Mouse (Mus musculus) gastrocnemius, adult 18-20 months (tissue): ENCODE measurements at regions not wholly inside any gene's neighbourhood (a gene's known extent, or its start where the extent isn't known, plus 50 kb on each side); places are given as distances from the start of the nearest gene placed in this dataset.

Source experiments
- DNase-seq: peaks from one replicate; pipeline ENCODE4 v3.0.0; 2021; ENCODE audit warnings: low spot score

DNA sequence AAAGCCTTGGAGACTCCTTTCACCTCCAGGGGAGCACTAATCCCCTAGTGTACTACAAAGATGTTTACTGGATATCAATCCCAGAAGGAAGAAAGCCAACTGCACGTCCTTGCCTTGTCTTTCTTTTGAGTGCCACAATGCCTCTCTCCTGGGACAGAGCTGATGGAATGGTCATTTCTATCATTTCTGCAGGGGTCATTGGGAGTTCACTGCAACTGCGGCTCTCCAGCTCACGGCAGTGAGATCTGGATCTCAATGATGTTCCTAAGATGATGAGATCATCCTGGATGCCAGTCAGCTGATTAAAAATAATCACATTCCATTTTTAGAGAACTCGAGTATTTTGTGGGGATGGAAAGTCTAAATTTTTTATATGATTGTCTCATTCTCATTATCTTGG lies 341.1 kb downstream of the Lpin1 start:
- DNase-seq, result no peak

DNA sequence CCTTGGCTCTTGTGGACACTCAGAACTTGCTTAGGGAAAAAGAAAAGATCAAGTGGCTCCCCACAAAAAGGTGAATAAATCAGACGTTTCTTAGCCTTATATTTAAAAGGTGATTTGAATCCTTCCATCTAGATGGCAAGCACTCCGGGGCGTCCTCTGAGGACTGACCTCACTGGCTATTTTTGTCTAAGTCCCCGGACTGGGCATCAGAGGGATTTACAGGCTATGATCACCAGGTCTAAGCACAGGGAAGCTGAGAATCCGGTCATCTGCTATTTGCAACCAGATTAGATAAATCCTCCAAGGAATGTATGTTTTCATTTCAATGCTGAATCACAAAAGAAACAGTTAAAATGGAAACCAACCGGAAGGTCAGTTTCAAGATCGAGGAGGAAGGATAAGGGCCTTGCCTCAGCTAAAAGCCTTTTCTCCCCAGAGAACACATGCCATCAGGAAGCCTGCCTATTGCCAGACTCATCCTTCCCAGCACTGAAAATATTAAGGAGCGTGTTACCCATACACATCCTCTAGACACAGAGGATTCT lies 342.1 kb downstream of the Lpin1 start:
- DNase-seq, result peak; percentile 63

DNA sequence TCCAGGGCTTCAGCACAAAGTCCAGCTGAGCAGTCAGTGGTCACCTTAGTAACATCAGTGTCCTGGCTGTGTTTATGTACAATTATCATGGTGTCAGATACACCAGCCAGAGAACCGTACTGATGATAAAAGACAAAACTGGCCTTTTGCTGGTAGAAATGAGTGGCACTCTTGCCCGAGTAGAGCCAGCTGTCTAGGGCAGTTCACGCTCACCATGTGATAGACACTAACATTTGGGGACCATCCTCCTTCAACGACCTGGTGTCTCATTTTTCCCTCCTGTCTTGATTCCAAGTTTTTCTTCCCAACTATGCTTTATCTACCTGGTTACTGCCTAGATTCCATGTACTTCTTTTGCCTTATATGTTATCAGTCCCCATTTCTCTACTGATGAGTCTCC lies 349.3 kb downstream of the Lpin1 start:
- DNase-seq, result no peak

DNA sequence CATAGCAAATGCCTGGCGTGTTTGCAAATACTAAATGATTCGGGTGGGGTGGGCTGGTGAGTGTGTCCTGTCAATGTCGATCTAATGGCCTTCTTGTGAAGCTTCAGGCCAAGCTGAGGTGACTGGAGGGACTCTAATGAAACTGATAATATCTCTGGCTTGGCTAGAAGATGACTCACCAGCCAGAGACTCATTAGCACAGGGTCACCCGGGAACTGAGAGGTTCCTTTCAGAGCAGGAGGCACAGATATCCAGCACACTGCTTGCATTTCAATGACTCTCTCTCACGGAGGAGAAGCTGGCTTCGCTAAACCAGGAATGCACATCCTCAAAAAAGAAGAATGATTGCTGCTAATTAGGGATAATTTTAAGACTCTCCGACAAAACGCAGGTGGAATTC lies 349.8 kb downstream of the Lpin1 start:
- no peak for DNase-seq

DNA sequence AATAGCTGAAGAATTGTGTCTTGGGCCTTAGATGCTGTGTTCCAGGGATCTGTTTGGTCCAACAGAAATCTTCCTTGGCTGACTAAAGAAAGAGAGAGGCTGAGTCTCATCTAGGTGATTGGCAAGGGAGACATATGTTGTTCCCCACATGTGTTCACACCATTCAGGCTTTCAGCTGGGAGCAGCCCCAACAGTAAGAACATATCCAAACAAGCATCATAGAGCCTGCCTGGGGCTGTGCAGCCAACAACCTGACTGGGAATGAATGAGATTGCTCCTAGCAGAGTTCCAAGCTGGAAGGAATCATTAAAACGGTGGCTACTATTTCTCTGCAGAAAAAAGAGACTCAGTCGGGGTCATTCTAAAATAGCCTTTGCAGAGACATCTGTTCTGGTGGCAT lies 350.3 kb downstream of the Lpin1 start:
- DNase-seq, result no peak

DNA sequence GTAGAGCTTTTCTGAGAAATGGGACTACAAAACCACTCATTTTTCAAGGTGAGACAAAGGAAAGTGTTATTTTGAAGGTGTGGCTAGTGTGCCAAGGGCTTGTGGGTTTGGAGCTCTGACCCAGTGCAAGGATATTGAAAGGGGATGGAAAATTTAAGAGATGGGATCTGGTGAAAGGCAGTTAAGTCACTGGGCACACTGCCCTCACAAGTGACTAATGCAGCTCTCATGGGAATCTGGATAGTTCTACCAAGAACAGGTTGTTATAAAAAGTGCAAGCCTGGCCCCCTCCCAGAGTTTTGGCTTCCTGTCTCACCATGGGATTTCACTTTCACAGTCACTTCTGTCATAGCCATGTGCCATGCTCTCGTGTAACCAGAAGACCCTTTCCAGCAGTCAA lies 360.1 kb downstream of the Lpin1 start:
- no peak for DNase-seq

DNA sequence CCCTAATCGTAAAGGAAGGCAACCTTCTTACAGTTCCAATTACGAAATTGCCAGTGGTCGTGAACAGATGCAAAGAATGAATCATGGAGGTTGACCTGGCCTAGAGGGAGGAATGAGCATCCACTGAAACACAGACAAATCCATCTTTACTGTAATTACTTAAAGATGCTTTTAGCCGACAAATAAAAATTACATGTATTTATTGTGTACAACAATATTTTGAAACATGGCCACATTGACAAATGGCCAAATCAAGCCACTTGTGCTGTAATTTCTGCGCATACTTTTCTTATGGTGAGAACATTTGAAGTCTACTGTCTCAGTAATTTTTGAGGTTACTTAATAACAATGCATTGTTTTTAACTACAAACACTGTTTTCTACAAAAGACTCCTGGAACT lies 360.7 kb downstream of the Lpin1 start:
- DNase-seq, result no peak

DNA sequence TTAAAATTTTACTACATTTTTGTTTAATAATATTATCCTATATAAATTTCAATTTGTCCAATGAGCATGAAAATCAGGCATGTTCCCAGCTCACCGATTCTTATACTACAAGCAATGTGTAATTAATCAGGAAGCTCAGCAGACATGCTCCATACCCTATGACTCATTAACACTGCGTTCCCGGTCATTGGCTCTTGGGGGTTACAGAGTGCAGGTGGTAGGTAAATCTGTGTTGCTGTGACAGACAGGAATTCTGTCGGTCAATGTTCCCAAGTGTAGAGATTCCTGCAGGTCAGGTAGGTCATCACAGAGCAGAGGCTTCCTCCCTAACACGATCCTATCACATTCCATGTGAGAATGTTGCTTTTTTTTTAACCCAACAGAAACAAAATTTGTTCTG lies 371.0 kb downstream of the Lpin1 start:
- DNase-seq, result no peak

DNA sequence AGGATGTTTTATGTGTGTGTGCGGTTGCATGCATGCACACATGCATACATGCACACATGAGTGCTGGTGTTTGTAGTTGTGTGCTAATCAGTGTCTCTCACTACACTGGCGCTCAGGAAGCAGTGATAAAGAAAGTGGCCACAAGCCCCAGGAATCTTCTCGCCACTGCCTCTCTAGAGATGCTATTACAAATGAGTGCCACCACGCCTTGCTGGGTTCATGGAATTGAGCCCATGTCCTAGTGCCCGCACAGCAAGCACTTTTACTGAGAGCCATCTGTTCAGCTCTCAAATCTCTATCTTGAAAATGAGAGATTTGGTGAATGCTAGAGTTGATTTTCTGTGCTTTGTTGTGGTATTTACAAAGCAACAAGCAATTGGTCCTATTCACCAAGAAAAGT lies 373.3 kb downstream of the Lpin1 start:
- DNase-seq, result no peak

DNA sequence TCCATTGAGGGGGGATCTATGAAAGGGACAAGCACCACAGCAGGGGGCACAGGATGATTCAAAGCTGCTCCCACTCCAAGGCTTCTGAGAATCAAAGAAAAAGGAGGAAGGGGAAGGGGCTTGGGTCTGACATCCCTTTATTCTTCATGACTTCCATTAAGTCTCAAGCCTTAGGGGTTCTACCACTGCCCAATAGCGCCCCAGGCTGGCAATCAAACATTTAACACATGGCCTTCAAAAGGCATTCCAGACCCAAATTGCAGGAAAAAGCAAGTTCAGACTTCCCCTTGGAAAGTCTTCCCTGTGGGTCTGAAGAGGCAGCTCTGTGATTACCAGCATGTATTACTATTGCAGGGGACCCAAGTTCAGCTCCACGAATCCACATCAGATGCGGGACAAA lies 377.2 kb downstream of the Lpin1 start:
- no peak for DNase-seq

DNA sequence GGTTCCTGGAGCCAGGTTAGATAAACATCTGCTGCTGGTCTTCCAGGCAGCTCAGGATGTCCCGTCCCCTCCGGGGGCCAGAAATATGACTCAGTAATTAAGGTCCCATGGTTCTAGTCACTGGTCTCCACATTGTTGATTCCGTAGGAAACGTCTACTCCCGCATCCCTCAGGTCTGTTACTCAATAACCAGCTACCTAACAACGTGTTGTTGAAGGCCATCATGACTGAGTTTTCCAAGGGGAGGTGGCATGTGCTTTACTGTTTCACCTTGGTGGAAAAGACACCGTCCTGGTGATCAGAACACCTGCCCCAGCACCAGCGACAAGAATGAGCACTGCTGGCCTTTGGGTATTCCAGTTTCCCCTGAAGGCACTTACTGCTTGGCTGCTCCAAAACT lies 377.9 kb downstream of the Lpin1 start:
- no peak for DNase-seq

DNA sequence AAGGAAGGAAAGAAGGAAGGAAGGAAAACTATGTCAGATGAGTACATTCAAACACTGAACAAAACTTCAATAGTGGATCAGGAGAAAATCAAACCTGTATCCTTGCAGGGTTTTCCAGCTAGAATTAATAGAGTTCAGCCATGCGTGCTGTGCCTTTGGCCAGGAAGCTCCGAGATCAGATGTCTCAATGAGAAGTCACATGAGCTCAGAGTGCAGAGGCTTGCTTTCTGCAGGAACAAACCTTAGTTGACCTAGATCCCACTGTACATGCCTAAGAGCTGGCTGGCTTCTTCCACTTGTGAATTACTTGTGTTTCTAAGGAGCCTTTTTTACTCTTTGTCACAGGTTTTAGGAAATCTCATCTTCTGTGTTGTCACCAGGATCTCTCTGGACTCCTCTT lies 378.7 kb downstream of the Lpin1 start:
- peak; percentile 40 for DNase-seq

DNA sequence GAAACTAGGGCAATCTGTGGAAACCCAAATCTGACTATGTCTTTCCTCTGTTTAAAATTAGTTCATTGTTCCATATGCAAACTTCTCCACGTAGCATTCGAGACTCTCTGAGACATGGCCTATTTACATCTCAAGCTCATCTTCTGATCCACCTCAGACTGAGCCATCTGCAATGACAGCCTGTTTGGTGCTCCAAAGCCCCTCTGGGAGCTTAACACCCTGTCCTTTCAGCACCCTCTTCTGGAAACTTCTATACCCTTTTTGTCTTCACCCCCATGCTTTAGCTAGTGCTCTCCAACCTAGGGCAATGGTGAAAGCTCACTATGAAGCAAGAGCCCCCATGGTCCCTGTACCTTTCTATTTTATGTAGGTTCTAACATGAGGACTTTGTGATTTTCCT lies 379.7 kb downstream of the Lpin1 start:
- no peak for DNase-seq

DNA sequence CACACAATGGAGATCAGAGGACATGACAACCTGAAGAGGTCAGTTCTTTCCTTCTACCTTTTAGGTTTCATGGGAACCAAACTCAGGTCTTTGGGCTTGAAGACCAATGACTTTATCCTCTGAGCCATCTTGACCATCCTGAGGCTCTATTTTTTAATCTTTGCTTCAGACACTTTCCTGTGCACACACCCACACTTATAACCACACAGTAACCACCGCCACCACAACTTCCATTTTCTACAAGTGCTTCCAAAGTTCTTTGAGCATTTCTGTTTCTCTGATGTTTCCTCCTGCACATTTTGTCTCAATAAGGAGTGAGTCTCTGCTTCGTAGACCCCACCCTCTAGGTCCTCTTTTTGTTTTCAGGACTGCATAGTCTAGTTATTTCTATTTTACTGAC lies 385.3 kb downstream of the Lpin1 start:
- DNase-seq, result no peak

DNA sequence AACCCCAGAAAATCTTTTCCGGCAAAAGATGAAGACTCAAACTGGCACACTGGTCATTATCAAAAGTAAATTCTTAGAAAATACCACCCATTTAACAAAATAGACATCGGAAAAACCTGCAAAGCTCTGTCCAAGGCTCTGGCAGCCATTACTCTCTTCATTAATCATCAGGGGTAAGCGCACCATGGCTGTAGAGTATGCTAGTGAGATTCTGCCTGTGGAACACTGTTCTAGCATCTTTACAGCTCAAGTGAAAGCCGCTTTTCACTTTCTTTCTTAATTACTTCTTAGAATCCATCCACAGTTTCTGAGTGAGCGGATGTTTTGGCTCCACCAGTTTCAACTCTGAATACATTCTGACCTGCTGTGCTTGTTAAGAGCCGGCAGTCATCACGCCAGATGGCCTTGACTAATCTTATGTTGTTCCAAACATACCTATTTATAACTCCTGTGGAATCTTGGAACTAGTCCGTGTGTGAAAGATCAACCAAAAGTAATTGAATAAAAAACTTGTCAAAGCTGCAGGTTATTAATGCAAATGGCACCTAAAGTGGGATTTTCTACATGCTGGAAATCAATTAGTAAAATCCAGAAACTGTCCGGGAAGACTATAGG lies 387.8 kb downstream of the Lpin1 start:
- peak; percentile 49 for DNase-seq

DNA sequence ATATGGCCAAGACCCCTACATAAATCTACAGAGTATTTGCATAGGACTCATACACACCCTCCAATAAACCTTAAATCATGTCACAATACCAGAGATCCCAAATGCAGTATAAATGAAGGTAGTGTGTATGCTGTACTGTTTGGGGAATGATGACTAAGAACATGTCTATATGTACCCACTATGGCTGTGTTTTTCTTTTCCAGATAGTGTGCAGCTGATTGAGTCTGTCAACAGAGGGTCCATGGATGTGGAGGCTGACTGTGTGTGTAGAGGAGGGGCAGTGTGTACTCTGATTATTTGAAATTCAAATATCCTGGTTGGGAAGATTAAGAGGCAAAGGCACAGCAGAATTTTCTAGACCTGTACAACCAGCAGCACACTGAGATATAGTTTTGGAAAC lies 388.6 kb downstream of the Lpin1 start:
- no peak for DNase-seq

DNA sequence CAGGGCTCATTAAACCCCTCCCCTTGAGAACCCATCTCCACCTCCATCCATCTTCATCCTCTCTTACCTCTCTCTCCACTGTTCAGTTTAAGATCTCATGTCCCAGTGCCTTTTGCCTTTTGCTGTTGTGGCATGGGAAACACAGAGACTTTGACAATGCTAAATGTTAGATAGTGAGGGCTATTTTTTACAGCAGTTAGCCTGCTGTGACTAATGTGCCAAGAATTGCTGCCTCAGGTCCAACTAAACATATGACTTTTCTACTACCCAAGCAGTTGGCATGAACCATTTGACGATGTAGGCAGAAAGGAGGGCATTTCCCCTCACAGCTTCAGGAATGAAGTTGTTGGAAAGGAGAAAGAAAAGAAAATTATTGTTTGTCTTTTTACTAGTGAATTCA lies 389.6 kb downstream of the Lpin1 start:
- no peak for DNase-seq

DNA sequence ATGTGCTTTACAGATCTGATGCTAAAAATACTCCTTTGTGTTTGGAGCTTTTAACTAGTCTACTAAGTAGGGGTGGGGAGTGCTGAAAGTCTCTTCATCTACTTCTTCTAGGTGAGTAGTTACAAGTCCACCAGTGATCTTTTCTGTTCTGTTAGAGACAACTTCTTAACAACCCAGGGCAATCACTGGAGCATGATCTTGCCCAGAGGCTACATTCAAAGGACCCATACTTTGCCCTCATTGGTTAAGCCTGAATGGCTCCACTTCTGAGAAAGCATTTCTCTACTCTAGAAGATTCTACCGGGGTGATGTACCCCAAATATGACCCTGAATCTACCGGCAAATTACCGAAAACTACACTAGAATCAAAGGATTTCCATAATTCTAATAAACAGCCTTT lies 390.2 kb downstream of the Lpin1 start:
- DNase-seq, result no peak

DNA sequence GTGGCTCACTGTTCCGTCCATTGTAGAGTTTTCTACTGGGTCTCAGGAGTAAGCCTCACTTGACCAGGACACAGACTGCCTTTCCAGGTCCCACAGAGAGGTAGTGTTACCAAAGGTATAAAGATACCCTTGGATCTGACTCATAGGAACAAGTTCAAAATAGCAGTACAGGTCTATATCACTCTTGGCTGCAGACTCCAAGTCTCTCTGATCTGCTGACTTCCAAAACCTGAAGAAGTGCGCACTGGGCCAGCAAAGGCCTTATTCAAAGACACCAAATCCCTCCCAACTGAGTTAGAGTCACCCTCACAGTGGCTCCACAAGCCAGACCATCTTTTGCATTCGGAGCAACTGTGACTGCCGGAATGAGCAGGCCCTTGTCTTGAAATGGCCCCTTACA lies 391.9 kb downstream of the Lpin1 start:
- peak; percentile 48 for DNase-seq

DNA sequence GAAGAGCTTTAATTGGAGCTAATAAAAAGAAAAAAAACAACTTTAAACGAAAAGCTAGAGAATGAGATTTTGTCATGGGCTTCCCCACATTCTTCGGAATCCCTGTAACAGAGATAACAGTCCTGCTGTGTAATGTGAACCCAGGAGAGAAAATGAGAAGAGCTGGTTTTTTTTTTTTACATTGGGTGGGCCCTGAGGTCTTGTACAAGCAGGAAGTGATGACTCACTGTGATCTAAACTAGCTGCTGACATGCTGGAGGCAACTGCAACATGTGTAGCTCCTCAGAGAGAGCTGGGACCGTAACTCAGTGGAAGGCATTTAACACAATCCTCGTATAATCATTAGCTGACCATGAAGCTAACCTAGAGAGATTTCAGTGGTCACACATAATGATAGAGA lies 393.8 kb upstream of the Trib2 start:
- DNase-seq, result no peak

DNA sequence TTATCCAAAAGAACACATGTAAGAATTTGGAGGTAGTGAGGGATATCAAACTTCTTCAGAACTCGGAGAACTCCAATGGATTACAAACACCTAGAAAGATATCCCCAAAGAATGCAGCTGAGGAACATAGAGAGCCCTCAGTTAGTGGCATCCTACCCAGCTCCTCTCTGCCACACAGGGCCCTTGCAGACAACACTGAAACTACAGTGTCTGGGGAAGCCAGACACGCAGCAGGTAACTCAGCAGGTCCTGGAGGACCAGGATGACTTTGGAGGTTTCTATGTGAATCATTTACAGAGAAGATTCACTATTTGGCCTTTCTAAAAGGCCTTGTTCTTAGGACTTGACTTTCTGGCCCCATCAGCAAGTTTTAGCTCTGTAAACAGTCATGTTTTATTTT lies 393.4 kb upstream of the Trib2 start:
- DNase-seq, result no peak

DNA sequence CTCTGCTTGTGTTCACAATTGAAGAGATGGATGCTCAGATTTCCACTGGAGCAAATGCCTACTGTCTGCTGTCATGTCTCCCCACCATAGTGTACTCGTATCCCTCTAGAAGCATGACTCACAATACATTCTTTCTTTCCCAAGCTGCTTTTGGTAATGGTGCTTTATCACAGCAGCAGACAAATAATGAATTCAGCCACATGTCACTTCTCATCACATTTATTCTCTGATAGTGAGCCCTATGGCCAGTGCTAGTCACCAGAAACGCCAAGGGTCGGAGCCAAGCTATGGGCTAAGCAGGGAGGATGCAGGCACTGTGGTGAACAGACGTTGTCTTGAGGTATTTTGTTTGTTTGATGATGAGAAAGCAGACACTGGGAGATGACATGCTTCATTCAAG lies 388.2 kb upstream of the Trib2 start:
- no peak for DNase-seq

DNA sequence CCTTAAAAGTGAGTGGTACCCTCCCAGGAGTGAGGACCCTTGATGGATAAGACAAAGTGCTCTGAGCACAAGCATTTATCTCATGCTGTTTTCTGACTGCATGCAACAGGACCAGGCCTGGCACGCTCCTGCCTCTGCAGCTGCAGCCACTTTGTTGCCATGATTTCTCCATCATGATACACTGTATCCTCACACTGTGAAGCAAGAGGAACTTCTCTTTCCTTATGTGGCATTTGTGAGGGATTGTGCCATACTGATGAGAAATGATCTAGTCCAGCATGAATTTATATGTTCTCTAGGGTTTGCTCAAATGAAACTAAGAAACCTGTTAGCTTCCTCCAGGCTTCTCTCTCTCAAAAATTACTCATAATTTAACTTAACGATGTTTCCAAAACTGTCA lies 380.2 kb upstream of the Trib2 start:
- DNase-seq, result no peak

DNA sequence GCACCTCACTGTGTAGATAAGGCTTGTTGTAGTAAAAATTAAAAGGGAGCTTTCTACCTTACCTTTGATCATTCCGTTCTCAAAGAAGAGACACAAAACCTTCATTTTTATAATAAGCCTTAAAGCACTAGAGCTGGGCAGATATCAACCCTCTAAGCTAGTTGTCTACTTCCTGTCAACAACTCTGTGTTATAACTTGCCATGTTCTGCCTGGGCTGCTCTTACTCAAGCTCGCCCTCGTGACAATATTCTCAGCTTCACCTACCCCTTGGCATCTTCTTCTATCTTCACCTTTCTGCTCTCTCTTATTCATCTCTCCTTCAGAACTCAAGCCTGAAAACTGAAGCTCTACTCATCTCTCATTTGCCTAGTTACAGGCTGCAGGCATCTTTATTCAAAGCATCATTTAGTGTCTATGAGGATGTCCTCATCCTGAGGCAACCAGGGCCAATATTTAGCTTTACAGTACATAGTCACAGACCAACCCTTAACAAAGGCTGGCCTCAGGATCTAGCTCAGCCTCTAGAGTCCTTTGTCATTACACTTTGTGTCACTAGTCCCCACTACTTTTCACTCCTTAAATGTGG lies 375.2 kb upstream of the Trib2 start:
- DNase-seq, result no peak
